Mouse (Mus musculus) olfactory bulb, adult 2 months (tissue): ENCODE results near the gene Adra2b.

ENCODE experiments used
- CTCF ChIP-seq: fragments of 200-500 bp; IDR thresholded peaks from 2 replicates; pipeline ENCODE4 v1.5.1; 2012; ENCODE audit warnings: low read depth, mild to moderate bottlenecking, low read length, moderate library complexity; ENCODE audit not compliant: insufficient read depth
- POLR2A ChIP-seq: fragments of 200-500 bp; IDR thresholded peaks from 2 replicates; pipeline ENCODE4 v1.6.1; 2012; ENCODE audit warnings: mild to moderate bottlenecking, low read depth, low read length, moderate library complexity; ENCODE audit not compliant: insufficient read depth

GRCm38 (mm10) chr2:127376423-127377051, 13.5 kb downstream of the Adra2b start:
- TF ChIP-seq CTCF = no peak
- TF ChIP-seq POLR2A = no peak
